Mouse (Mus musculus): ENCODE measurements around the gene Cacna2d1. TPM values are rescaled to one million over a fixed set of nuclear protein-coding genes. Genes with fewer than 3 reads are reported as not detected.

Cacna2d1 gene
- polyA plus RNA-seq, 1 experiment from 2014 or later = 21.7 TPM

- H3K9ac ChIP-seq (ENCODE audit: low read length) = no peak overlapping the region
- no peaks in the 10 kb centered on the region for H3K27me3 ChIP-seq (replicated peaks; ENCODE audit: control insufficient read depth, insufficient read depth, low read length)
- DNase-seq (ENCODE audit: low spot score) = no peak
- no peaks in the 10 kb centered on the region for H3K4me1 ChIP-seq (replicated peaks; ENCODE audit: control insufficient read depth, insufficient read depth, low read length)
- H3K27ac ChIP-seq (ENCODE audit: low read depth) = no peak overlapping the region
- H3K36me3 ChIP-seq (ENCODE audit: control insufficient read depth, insufficient read depth, low read length) = no peaks in the 10 kb centered on the region
- no peak overlapping the region for H3K4me3 ChIP-seq (ENCODE audit: low read depth, low read length)
- no peak overlapping the region for H3K4me2 ChIP-seq (ENCODE audit: low read length)
- no peak for ATAC-seq (replicated peaks; ENCODE audit: low FRiP score, low TSS enrichment, low read depth)
- WGBS = 84% methylated on average over 2 of the region's 2 CpGs
- no peaks in the 10 kb centered on the region for H3K9me3 ChIP-seq (ENCODE audit: control insufficient read depth, low read length)
These were observed 428.7 kb downstream of the Cacna2d1 start for GRCm38 (mm10) chr5:16363171-16363570.

DNA sequence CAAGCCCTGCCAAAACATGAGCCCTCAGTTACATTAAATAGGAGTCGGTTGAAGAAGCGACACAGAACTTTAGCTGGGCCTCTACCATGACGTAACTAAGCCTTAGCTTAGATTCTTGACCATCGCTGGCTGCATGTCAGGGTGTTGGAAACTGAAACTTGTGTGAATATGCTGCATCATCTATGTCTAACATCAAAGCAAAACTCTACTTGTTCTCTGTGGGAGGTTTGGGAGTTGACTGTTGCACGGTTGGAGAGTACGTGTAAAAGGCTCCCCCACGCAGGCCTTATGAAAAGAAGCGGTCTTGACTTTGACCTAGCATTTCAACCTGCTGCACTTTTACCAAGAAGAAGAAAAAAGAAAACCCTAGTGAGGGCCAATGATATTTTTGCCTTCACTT lies 436.2 kb downstream of the Cacna2d1 start:
- H3K9me3 ChIP-seq (ENCODE audit: control insufficient read depth, low read length) = no peaks in the 10 kb centered on the region
- no peaks in the 10 kb centered on the region for H3K36me3 ChIP-seq (ENCODE audit: control insufficient read depth, insufficient read depth, low read length)
- no peak overlapping the region for H3K4me2 ChIP-seq (ENCODE audit: low read length)
- no peak overlapping the region for H3K4me3 ChIP-seq (ENCODE audit: low read depth, low read length)
- WGBS = 93% methylated on average over 8 of the region's 8 CpGs
- no peak overlapping the region for H3K9ac ChIP-seq (ENCODE audit: low read length)
- H3K27ac ChIP-seq (ENCODE audit: low read depth) = no peak overlapping the region
- H3K27me3 ChIP-seq (replicated peaks; ENCODE audit: control insufficient read depth, insufficient read depth, low read length) = no peaks in the 10 kb centered on the region
- no peak for ATAC-seq (replicated peaks; ENCODE audit: low FRiP score, low TSS enrichment, low read depth)
- no peaks in the 10 kb centered on the region for H3K4me1 ChIP-seq (replicated peaks; ENCODE audit: control insufficient read depth, insufficient read depth, low read length)
- DNase-seq (ENCODE audit: low spot score) = no peak

DNA sequence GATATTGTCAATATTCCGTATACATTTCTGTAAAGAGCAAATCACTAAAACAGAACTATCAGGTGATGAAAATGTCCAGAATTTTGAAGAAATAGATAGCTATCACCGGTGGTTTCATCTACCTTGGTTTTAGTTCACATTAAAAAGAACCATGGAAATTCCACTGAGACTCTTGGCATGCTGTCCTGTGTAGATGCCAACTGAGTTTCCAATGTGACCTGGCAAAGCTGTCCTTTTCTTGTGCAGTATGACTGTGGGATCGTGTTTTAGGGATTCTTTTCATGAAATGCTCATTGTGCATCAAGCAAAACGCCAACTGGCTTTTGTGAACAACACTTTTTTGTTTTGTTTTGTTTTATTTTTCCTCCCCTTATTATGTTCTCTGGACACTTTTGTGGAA lies 439.5 kb downstream of the Cacna2d1 start:
- ATAC-seq (replicated peaks; ENCODE audit: low FRiP score, low TSS enrichment, low read depth) (no peak), DNase-seq (ENCODE audit: low spot score) (no peak)
- no peaks in the 10 kb centered on the region for H3K27me3 ChIP-seq (replicated peaks; ENCODE audit: control insufficient read depth, insufficient read depth, low read length)
- H3K27ac ChIP-seq (ENCODE audit: low read depth) = no peak overlapping the region
- H3K36me3 ChIP-seq (ENCODE audit: control insufficient read depth, insufficient read depth, low read length) = no peaks in the 10 kb centered on the region
- H3K4me2 ChIP-seq (ENCODE audit: low read length) = no peak overlapping the region
- no peak overlapping the region for H3K4me3 ChIP-seq (ENCODE audit: low read depth, low read length)
- H3K9me3 ChIP-seq (ENCODE audit: control insufficient read depth, low read length) = no peaks in the 10 kb centered on the region
- WGBS = 90% methylated on average over 4 of the region's 4 CpGs
- no peak overlapping the region for H3K9ac ChIP-seq (ENCODE audit: low read length)
- no peaks in the 10 kb centered on the region for H3K4me1 ChIP-seq (replicated peaks; ENCODE audit: control insufficient read depth, insufficient read depth, low read length)

- Histone ChIP-seq H3K27me3 (replicated peaks; ENCODE audit: control insufficient read depth, insufficient read depth, low read length) (no peaks in the 10 kb centered on the region), H3K4me2 (ENCODE audit: low read length) (no peak overlapping the region), H3K27ac (ENCODE audit: low read depth) (no peak overlapping the region), H3K9ac (ENCODE audit: low read length) (no peak overlapping the region), H3K9me3 (ENCODE audit: control insufficient read depth, low read length) (no peaks in the 10 kb centered on the region), H3K4me1 (replicated peaks; ENCODE audit: control insufficient read depth, insufficient read depth, low read length) (no peaks in the 10 kb centered on the region), H3K4me3 (ENCODE audit: low read depth, low read length) (no peak overlapping the region), H3K36me3 (ENCODE audit: control insufficient read depth, insufficient read depth, low read length) (no peaks in the 10 kb centered on the region)
- DNase-seq (ENCODE audit: low spot score) = no peak
- no peak for ATAC-seq (replicated peaks; ENCODE audit: low FRiP score, low TSS enrichment, low read depth)
- 96% methylated on average over 3 of the region's 3 CpGs for WGBS
These were observed 441.9 kb downstream of the Cacna2d1 start for GRCm38 (mm10) chr5:16376329-16376908.

DNA sequence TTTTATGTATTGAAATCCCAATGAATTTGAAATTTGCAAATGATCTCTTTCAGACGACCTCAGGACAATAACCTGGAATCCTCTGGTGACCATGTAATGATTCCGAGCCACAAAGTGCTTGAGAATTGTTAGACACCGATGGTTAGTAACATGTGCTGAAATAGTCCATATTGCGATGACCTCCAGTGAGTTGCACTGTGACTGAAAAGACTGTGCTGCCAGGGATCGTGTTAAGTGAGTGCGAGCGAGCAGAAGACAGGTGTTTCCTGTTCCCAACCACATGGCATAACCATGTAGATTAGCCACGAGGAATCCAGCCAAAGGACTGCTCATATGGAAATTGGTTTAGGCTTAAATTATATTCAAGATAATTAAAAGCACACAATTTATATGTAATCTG lies 475.5 kb downstream of the Cacna2d1 start:
- H3K27ac ChIP-seq (ENCODE audit: low read depth) = no peak overlapping the region
- no peak overlapping the region for H3K4me2 ChIP-seq (ENCODE audit: low read length)
- 77% methylated on average over 8 of the region's 8 CpGs for WGBS
- H3K36me3 ChIP-seq (ENCODE audit: control insufficient read depth, insufficient read depth, low read length) = no peaks in the 10 kb centered on the region
- no peak overlapping the region for H3K9ac ChIP-seq (ENCODE audit: low read length)
- DNase-seq (ENCODE audit: low spot score) (no peak), ATAC-seq (replicated peaks; ENCODE audit: low FRiP score, low TSS enrichment, low read depth) (no peak)
- H3K27me3 ChIP-seq (replicated peaks; ENCODE audit: control insufficient read depth, insufficient read depth, low read length) = no peaks in the 10 kb centered on the region
- H3K4me1 ChIP-seq (replicated peaks; ENCODE audit: control insufficient read depth, insufficient read depth, low read length) = no peaks in the 10 kb centered on the region
- no peak overlapping the region for H3K4me3 ChIP-seq (ENCODE audit: low read depth, low read length)
- H3K9me3 ChIP-seq (ENCODE audit: control insufficient read depth, low read length) = no peaks in the 10 kb centered on the region

DNA sequence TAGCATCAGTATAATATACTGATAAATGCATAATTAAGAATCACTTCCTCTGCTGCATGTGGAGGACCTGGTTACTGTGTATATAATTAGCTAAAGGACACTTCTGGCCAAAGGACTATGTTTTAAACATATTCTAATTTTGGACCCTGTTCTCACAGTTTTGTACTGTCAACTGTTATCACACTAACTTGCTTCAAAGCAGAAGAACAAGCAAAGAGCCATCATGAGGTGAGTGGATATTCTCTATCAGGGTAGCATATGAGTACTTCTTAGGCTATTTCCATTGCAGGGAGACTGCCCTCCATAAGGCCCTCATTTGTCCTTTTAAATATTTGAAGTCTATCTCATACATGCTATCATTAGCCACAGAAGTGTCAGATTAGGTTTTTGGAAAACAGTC lies 480.2 kb downstream of the Cacna2d1 start:
- DNase-seq (ENCODE audit: low spot score) = no peak
- Histone ChIP-seq H3K9ac (ENCODE audit: low read length) (no peak overlapping the region), H3K36me3 (ENCODE audit: control insufficient read depth, insufficient read depth, low read length) (no peaks in the 10 kb centered on the region), H3K27ac (ENCODE audit: low read depth) (no peak overlapping the region), H3K9me3 (ENCODE audit: control insufficient read depth, low read length) (no peaks in the 10 kb centered on the region), H3K4me3 (ENCODE audit: low read depth, low read length) (no peak overlapping the region), H3K27me3 (replicated peaks; ENCODE audit: control insufficient read depth, insufficient read depth, low read length) (no peaks in the 10 kb centered on the region), H3K4me2 (ENCODE audit: low read length) (no peak overlapping the region), H3K4me1 (replicated peaks; ENCODE audit: control insufficient read depth, insufficient read depth, low read length) (no peaks in the 10 kb centered on the region)
- no peak for ATAC-seq (replicated peaks; ENCODE audit: low FRiP score, low TSS enrichment, low read depth)

DNA sequence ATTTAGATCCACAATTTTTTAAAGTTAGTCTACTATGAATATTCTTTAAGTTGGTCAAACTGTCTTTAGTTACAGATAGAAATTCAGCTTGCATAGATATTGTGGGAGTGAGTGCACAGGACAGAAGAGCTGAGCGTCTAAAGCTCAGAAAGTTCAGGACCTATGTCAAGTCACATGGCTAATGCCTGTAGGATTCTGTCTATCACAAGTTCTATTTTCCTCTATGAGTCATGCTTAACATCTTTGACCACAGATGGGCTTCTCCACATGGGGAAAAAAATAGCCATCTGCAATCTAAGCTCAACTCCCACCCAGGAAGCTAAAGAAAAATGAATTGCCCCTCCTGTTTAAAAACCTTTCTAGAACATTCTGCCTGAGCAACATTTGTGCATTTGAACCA lies 483.5 kb downstream of the Cacna2d1 start:
- DNase-seq (ENCODE audit: low spot score) = no peak
- Histone ChIP-seq H3K9ac (ENCODE audit: low read length) (no peak overlapping the region), H3K27ac (ENCODE audit: low read depth) (no peak overlapping the region), H3K36me3 (ENCODE audit: control insufficient read depth, insufficient read depth, low read length) (no peaks in the 10 kb centered on the region), H3K4me2 (ENCODE audit: low read length) (no peak overlapping the region), H3K4me3 (ENCODE audit: low read depth, low read length) (no peak overlapping the region), H3K9me3 (ENCODE audit: control insufficient read depth, low read length) (no peaks in the 10 kb centered on the region), H3K4me1 (replicated peaks; ENCODE audit: control insufficient read depth, insufficient read depth, low read length) (no peaks in the 10 kb centered on the region), H3K27me3 (replicated peaks; ENCODE audit: control insufficient read depth, insufficient read depth, low read length) (no peaks in the 10 kb centered on the region)
- 62% methylated on average over 1 of the region's 1 CpGs for WGBS
- no peak for ATAC-seq (replicated peaks; ENCODE audit: low FRiP score, low TSS enrichment, low read depth)

GRCm38 (mm10) chr5:16418504-16418903 lies 484.0 kb downstream of the Cacna2d1 start:
- ATAC-seq (replicated peaks; ENCODE audit: low FRiP score, low TSS enrichment, low read depth) (no peak), DNase-seq (ENCODE audit: low spot score) (no peak)
- no peak overlapping the region for H3K4me3 ChIP-seq (ENCODE audit: low read depth, low read length)
- no peak overlapping the region for H3K4me2 ChIP-seq (ENCODE audit: low read length)
- H3K36me3 ChIP-seq (ENCODE audit: control insufficient read depth, insufficient read depth, low read length) = no peaks in the 10 kb centered on the region
- H3K4me1 ChIP-seq (replicated peaks; ENCODE audit: control insufficient read depth, insufficient read depth, low read length) = no peaks in the 10 kb centered on the region
- 68% methylated on average over 3 of the region's 3 CpGs for WGBS
- H3K9me3 ChIP-seq (ENCODE audit: control insufficient read depth, low read length) = no peaks in the 10 kb centered on the region
- no peaks in the 10 kb centered on the region for H3K27me3 ChIP-seq (replicated peaks; ENCODE audit: control insufficient read depth, insufficient read depth, low read length)
- H3K27ac ChIP-seq (ENCODE audit: low read depth) = no peak overlapping the region
- H3K9ac ChIP-seq (ENCODE audit: low read length) = no peak overlapping the region

All from intestine, embryonic 14.5 days (tissue).